Mouse (Mus musculus): ENCODE results near the gene Plekha5. TPM values are rescaled to one million over a fixed set of nuclear protein-coding genes. Genes with fewer than 3 reads are reported as not detected.

Gene Plekha5
- polyA plus RNA-seq, 1 experiment from 2014 or later = 26.1 TPM

DNA sequence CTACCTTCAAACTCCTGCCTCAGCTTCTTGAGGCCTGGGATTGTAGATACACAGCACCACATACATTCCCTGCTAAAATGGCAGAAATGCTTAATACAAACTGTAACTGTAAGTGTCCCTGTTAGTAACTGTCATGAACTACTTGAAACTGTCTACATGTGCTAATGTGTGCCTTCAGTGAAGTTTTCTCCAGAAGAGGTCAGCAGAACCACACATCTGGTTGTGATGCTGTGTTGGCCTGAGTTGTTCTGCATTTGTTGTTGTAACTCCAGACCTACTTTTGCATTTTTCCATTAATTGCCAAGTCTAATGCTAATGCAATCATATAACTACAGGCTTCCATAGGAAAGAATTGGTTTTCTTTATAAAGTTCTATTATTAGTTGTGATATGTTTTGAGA is 222.1 kb downstream of the Plekha5 start:
- Histone ChIP-seq H3K4me2 (ENCODE audit: low read length) (no peak overlapping the region), H3K27ac (replicated peaks in 1 of 2; ENCODE audit: control insufficient read depth in 1 of 2, insufficient read depth in 1 of 2, low read depth in 2 of 2, low read length in 2 of 2) (no peak overlapping the region), H3K36me3 (ENCODE audit: control insufficient read depth, insufficient read depth, low read length) (peaks cover 88% of the 10 kb centered on the region), H3K9ac (ENCODE audit: low read length) (no peak overlapping the region), H3K27me3 (ENCODE audit: control insufficient read depth, insufficient read depth, low read length) (no peaks in the 10 kb centered on the region), H3K9me3 (ENCODE audit: control insufficient read depth, low read length) (no peaks in the 10 kb centered on the region), H3K4me3 (ENCODE audit: control insufficient read depth in 1 of 2, insufficient read depth in 1 of 2, low read depth in 1 of 2, low read length in 2 of 2) (no peak overlapping the region), H3K4me1 (ENCODE audit: control insufficient read depth in 2 of 2, insufficient read depth in 2 of 2, low read length in 2 of 2) (no peaks in the 10 kb centered on the region)
- ATAC-seq (ENCODE audit: insufficient number of reproducible peaks, insufficient read depth, low FRiP score, low read depth) = no peak

Other genes with a start within 250 kb of the Plekha5 start
- gene Aebp2, start 198.6 kb downstream of the Plekha5 start, polyA plus RNA-seq (2014; fragmentation: Nextera tagmentation; extraction: Ambion mirVana) = 11.3 and 11.6 TPM in 2 replicates